In the genomic region with DNA sequence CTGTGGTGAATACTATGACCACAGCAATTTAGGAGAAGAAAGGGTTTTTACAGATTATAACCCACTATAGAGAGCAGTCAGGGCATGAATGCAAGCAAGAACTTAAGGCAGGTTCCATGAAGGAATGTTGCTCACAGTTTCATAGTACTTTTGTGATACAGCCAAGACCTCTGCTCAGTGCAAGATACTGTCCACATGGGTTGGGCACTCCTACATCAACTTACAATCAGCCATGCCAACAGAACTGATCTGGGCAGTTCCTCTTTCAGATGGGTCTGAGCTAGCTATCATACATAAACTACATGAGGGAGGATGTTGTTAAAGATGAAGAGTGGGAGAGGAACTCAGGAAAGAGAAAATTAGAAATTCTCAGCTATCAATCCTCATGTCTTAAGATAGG, we compare ENCODE assay signal across 30 mouse cellular contexts.
"Had no signal": no experiment of that assay in that cellular context is flagged by ENCODE, and none has a peak within 500 bp of the region (broad histone marks: within the 10 kb centered on the region; RNA-seq: fewer than 3 reads in every experiment).

No protein-coding gene starts in this region.

- H3K4me1 ChIP-seq: heart, embryonic 10.5 days; heart, embryonic 12.5 days; heart, embryonic 13.5 days; heart, embryonic 15.5 days; hindbrain, embryonic 10.5 days; hindbrain, embryonic 12.5 days; hindbrain, embryonic 13.5 days; hindbrain, embryonic 15.5 days; intestine, embryonic 15.5 days; kidney, embryonic 15.5 days had no signal

- H3K9ac ChIP-seq: heart, embryonic 12.5 days; heart, embryonic 13.5 days; heart, embryonic 15.5 days; hindbrain, embryonic 12.5 days; hindbrain, embryonic 13.5 days; hindbrain, embryonic 14.5 days; hindbrain, embryonic 15.5 days; intestine, embryonic 15.5 days; kidney, embryonic 15.5 days had no signal

- H3K36me3 ChIP-seq: heart, embryonic 10.5 days; heart, embryonic 12.5 days; heart, embryonic 13.5 days; heart, embryonic 15.5 days; hindbrain, embryonic 10.5 days; hindbrain, embryonic 12.5 days; hindbrain, embryonic 13.5 days; hindbrain, embryonic 15.5 days; intestine, embryonic 15.5 days; kidney, embryonic 15.5 days had no signal

- H3K4me3 ChIP-seq: heart, embryonic 10.5 days; heart, embryonic 12.5 days; heart, embryonic 13.5 days; heart, embryonic 15.5 days; hindbrain, embryonic 10.5 days; hindbrain, embryonic 12.5 days; hindbrain, embryonic 13.5 days; hindbrain, embryonic 15.5 days; intestine, embryonic 15.5 days; kidney, embryonic 15.5 days; layer of hippocampus, adult 2 months had no signal

- H3K27me3 ChIP-seq: heart, embryonic 12.5 days; heart, embryonic 13.5 days; heart, embryonic 15.5 days; hindbrain, embryonic 12.5 days; hindbrain, embryonic 13.5 days; hindbrain, embryonic 15.5 days; intestine, embryonic 15.5 days; kidney, embryonic 15.5 days had no signal

- DNase-seq: heart, postnatal 10 days; heart, postnatal 14 days; heart, postnatal 36 days; heart, postnatal 4 days; kidney, adult 11 months; kidney, adult 18-20 months; kidney, adult 2 months; kidney, adult 8-10 months; kidney, adult 9 months; kidney, postnatal 10 days; kidney, postnatal 14 days; kidney, postnatal 25 days; kidney, postnatal 36 days; kidney, postnatal 4 days; layer of hippocampus, adult 9-11 months; layer of hippocampus, postnatal 36 days had no signal

- H3K9me3 ChIP-seq: heart, embryonic 10.5 days; heart, embryonic 12.5 days; heart, embryonic 13.5 days; heart, embryonic 15.5 days; hindbrain, embryonic 10.5 days; hindbrain, embryonic 12.5 days; hindbrain, embryonic 13.5 days; hindbrain, embryonic 15.5 days; intestine, embryonic 15.5 days; kidney, embryonic 15.5 days had no signal

- H3K27ac ChIP-seq: heart, embryonic 10.5 days; heart, embryonic 13.5 days; heart, embryonic 15.5 days; hindbrain, embryonic 10.5 days; hindbrain, embryonic 12.5 days; hindbrain, embryonic 13.5 days; hindbrain, embryonic 14.5 days; hindbrain, embryonic 15.5 days; hindbrain, postnatal 0 days; intestine, embryonic 15.5 days; kidney, embryonic 15.5 days; kidney, postnatal 0 days; layer of hippocampus, adult 2 months had no signal
